Mouse (Mus musculus) cerebellum, adult 2 months (tissue): Measurements from ENCODE around the gene Usp54. TPM values are rescaled to one million over a fixed set of nuclear protein-coding genes. Genes with fewer than 3 reads are reported as not detected.

Experiments
- DNase-seq, 2 experiments: peaks; one replicate each; pipeline ENCODE4 v3.0.0; 2021
- H3K27ac ChIP-seq: fragments of 200-500 bp; 2 replicates; pipeline ENCODE4 v1.5.1; 2012; ENCODE audit warnings: low read length, control low read depth, inconsistent platforms; ENCODE audit not compliant: insufficient read depth
- H3K27me3 ChIP-seq: fragments of 200-500 bp; 2 replicates; pipeline ENCODE4 v1.6.1; 2012; ENCODE audit warnings: inconsistent platforms, mild to moderate bottlenecking, low read length, moderate library complexity; ENCODE audit not compliant: control insufficient read depth, insufficient read depth
- H3K4me1 ChIP-seq: fragments of 200-500 bp; 2 replicates; pipeline ENCODE4 v1.6.1; 2011; ENCODE audit warnings: low read length; ENCODE audit not compliant: control insufficient read depth, insufficient read depth
- H3K4me3 ChIP-seq: fragments of 200-500 bp; replicated peaks from 2 replicates; pipeline ENCODE3; 2011; ENCODE audit warnings: mild to moderate bottlenecking, low read depth, low read length, control low read depth; ENCODE audit not compliant: insufficient read depth
- CTCF ChIP-seq: fragments of 200-500 bp; IDR thresholded peaks from 2 replicates; pipeline ENCODE4 v1.5.1; 2011; ENCODE audit warnings: low read depth, mild to moderate bottlenecking, control low read depth, low read length, moderate library complexity, borderline replicate concordance; ENCODE audit not compliant: insufficient read depth
- POLR2A ChIP-seq: fragments of 200-500 bp; IDR thresholded peaks from 2 replicates; pipeline ENCODE4 v1.6.1; 2011; ENCODE audit warnings: low read length, control low read depth, borderline replicate concordance; ENCODE audit not compliant: insufficient read depth
- WGBS: fragments of 180-500 bp; shearing (Covaris S2); methylation state at CpG from one replicate; pipeline ENCODE4 v1.1.7; 2018; 5-methylcytosine and 5-hydroxymethylcytosine counted together
- polyA plus RNA-seq: library from polyadenylated mRNA; depleted of rRNA; stranded (reverse); fragments of >200 nt; gene quantifications from 2 replicates; pipeline ENCODE4 v1.2.3, GENCODE M21; 2012; rRNA removed

Usp54 gene
- 60.6 and 63.1 TPM in 2 replicates for polyA plus RNA-seq

DNA sequence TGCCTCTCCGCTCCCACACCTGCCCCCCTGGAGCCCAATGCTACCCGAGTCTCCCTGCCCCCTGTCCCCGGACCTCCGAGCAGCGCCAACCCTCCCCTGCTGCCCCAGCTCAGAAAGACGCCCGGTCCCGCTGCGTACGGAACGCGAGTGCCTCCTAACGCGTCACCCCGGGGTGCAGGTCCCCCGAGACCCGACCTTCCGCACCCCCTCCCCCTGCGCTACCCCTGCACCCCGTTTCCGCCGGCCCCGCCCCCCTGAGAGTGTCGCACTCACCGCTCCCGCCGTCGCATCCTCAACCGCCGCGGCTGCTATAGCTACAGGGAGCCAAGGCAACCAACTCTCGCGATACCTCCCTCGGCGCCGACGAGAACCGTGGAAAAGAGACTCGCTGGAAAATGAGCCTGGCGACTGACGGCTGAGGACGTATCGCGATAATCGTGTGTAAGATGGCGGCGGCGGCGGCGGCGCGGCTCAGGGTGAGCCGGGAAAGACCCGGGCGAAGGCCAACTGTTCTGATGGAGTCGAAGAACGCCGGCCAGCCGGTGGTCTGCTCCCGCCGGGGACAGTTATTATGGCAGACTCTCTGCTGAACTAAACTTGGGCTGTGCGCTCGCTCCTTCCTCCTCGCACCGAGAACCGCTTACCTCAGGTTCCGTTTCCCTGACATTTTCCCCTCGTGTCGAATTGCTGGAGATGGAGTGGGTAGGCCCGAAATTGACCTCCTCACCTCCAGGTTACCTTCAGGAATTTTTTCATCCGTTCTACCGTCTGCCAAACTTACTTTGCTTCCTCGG, at the start of gene Usp54:
TSS of gene Usp54 (minus strand) at position 420 of the 794 bp plus-strand sequence.
- Histone ChIP-seq H3K27ac (peak within 1 kb of the TSS; percentile 77), H3K27me3 (no peaks in the 10 kb centered on the region), H3K4me3 (peak within 1 kb of the TSS; percentile 94), H3K4me1 (no peaks in the 10 kb centered on the region)
- TF ChIP-seq CTCF = no peak
- TF ChIP-seq POLR2A = peak; percentile 73
- peak; percentile 96 for DNase-seq
- WGBS = under 1% methylated on average over 73 of the region's 73 CpGs

DNA sequence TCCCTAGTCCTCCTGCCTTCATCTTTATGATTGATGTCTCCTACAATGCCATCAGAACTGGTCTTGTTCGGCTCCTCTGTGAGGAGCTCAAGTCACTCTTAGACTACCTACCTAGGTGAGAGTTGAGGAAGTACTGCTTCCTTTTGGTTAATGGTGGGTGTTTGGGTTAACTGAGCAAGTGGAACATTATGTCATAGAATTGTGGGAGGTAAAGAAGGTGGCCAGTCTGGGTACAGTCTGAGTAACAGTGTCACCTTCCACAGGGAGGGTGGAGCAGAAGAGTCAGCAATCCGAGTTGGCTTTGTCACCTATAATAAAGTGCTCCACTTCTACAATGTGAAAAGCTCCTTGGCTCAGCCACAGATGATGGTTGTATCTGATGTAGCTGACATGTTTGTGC, 48.1 kb upstream of the Usp54 start:
- H3K27ac ChIP-seq = no peak overlapping the region
- WGBS = 88% methylated on average over 2 of the region's 2 CpGs
- H3K4me1 ChIP-seq = peaks cover 4% of the 10 kb centered on the region; the same call in 1 of the 2 replicates
- H3K27me3 ChIP-seq = no peaks in the 10 kb centered on the region
- TF ChIP-seq POLR2A = no peak
- no peak for TF ChIP-seq CTCF
- no peak for DNase-seq
- no peak overlapping the region for H3K4me3 ChIP-seq

DNA sequence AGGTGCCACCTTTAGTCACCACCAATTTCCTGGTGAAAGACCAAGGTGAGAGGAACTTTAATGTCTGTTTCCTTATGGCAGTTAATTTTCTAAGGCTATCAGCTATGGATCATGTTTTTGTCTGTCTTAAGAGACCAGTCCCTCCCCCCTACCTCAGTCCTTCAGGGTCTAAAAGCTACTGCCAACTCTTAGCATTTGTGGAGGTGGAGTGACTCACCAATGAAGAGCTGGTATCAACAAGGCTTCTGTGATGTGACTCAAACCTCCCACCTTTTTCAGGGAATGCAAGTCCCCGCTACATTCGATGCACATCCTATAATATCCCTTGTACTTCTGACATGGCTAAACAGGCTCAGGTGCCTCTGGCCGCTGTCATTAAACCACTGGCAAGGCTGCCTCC, 45.7 kb upstream of the Usp54 start:
- Histone ChIP-seq H3K27me3 (no peaks in the 10 kb centered on the region), H3K27ac (no peak overlapping the region), H3K4me3 (no peak overlapping the region), H3K4me1 (no peaks in the 10 kb centered on the region)
- no peak for DNase-seq
- TF ChIP-seq CTCF (no peak), POLR2A (no peak)
- 97% methylated on average over 3 of the region's 3 CpGs for WGBS

DNA sequence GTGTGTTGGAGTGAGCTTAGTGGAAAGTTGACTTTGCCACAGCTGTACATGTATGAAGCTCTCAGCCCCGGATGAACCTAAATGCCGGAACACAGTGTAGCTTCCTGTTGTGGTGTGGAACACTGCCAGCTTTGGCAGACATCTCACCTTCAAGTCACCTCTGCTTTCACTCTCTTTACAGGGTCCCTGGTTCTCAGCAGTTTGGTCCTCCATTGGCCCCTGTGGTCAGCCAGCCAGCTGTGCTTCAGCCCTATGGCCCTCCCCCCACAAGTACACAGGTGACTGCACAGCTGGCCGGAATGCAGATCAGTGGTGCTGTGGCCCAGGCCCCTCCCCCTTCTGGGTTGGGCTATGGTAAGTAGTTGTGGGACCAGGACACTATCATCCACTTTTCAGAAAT, 41.6 kb upstream of the Usp54 start:
- Histone ChIP-seq H3K4me3 (no peak overlapping the region), H3K4me1 (no peaks in the 10 kb centered on the region), H3K27ac (no peak overlapping the region), H3K27me3 (no peaks in the 10 kb centered on the region)
- no peak for DNase-seq
- TF ChIP-seq CTCF (no peak), POLR2A (no peak)
- WGBS = 24% methylated on average over 3 of the region's 3 CpGs

DNA sequence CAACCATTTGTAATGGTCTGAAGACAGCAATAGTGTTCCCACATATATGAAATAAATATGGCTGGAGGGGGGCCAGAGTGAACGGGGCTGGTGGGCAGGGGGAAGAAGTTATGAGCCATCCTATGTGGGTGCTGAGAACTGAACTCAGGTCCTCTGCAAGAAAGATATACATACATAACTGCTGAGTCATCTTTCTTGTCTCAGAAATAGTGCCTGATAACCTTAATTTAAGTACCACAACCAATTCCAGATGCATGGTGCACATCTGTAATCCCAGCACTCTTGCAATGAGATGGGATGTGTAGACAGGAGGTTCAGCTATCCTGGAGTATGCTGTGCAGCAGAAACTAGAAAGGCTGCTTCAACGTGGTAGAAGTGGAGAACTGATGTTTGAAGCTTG, 40.9 kb upstream of the Usp54 start:
- Histone ChIP-seq H3K27me3 (no peaks in the 10 kb centered on the region), H3K27ac (no peak overlapping the region), H3K4me3 (no peak overlapping the region), H3K4me1 (no peaks in the 10 kb centered on the region)
- TF ChIP-seq CTCF (no peak), POLR2A (no peak)
- no peak for DNase-seq
- 84% methylated on average over 2 of the region's 2 CpGs for WGBS

DNA sequence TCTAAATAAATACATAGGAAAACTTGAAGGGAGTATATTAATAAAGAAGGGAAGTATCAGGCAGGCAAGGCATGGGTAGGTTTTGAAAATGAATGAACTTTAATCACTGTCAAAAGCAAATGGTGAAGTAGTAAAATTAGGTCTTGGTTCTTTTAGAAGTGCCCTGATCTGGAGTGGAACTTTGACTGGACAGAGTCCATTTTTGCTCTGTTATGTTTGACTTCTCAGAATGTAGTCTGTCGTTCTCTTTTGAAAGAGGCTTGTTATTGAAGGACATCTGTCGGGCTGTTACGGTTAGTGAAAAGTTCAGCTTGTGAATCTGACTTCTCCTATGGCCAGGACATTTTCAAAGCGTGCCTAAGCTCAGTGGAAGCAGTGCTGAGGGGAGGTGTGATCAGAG, 37.0 kb upstream of the Usp54 start:
- Histone ChIP-seq H3K27ac (no peak overlapping the region), H3K27me3 (no peaks in the 10 kb centered on the region), H3K4me3 (no peak overlapping the region), H3K4me1 (peaks cover 7% of the 10 kb centered on the region; the same call in 1 of the 2 replicates)
- WGBS = 89% methylated on average over 4 of the region's 4 CpGs
- DNase-seq = no peak
- TF ChIP-seq POLR2A (no peak), CTCF (no peak)

DNA sequence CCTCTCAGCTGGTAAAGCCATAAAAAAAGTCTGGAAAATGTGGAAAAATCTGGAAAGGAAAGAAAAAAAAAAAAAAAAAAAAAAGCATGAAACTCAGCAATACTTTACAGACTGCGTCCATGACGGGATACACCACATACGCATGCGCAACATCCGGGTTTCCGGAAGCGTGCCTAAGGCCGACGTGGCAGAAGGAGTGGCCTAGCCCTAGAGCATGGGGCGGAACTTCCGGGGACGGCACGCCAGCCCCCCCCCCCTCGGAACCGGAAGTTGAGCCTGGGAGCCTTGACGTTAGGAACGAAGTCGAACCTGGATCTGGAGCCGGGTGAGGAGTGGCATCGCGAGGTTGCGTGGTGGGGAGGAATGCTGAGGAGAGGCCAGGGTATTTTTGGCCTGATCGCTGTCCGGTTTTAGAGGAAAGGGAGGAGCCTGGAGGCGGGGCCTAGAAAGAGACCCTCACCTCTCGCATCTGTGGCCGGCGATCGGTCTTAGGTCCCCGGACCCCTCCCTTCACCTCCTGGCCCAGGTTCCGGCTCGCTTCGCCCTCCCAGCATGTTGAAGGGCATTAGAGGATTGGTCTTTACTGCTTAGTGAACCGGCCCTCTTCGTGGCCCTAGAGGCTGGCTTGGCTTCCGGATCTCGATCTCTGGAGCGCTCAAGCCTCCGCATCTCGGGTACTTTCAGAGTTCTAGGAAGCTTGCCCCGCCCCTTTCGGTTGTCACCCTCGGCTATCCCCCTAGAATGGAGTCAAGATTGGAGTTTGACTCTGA, 33.4 kb upstream of the Usp54 start, which contains the start of gene Sec24c:
TSS of gene Sec24c (plus strand) at position 245 of the 770 bp plus-strand sequence.
- TF ChIP-seq POLR2A = peak; percentile 60
- TF ChIP-seq CTCF = no peak
- no peaks in the 10 kb centered on the region for H3K27me3 ChIP-seq
- H3K4me1 ChIP-seq = peaks cover 7% of the 10 kb centered on the region; the same call in 1 of the 2 replicates
- peak within 1 kb of the TSS; percentile 83 for H3K4me3 ChIP-seq
- 2% methylated on average over 43 of the region's 43 CpGs for WGBS
- peak; percentile 98 to 99 for DNase-seq
- peak within 1 kb of the TSS; percentile 25 for H3K27ac ChIP-seq

DNA sequence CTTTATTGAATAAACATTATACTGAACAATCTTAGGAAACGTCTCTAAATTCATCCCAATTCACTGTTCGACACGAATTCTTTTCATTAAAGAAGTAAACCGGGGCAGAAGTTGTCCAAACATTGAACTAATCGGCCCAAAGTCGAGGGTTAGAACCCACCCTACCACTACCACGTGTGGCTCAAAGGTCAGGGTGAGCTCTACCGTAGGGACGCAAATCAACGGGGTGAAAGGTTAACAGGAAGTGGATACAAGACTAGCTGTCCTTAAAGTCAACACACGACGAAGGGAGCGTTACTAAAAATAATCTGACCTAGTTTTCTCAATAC, 32.8 kb upstream of the Usp54 start:
- DNase-seq = peak in 1 of 2 experiments; percentile 61
- no peak for TF ChIP-seq POLR2A
- no peak for TF ChIP-seq CTCF
- H3K4me3 ChIP-seq = peak overlapping the region; percentile 83
- H3K27me3 ChIP-seq = no peaks in the 10 kb centered on the region
- WGBS = 7% methylated on average over 13 of the region's 13 CpGs
- H3K4me1 ChIP-seq = peaks cover 7% of the 10 kb centered on the region; the same call in 1 of the 2 replicates
- peak overlapping the region; percentile 22; the same call in 1 of the 2 replicates for H3K27ac ChIP-seq
